Mouse (Mus musculus) cortical plate, adult 2 months (tissue): ENCODE data around the gene Irs2.

Experiments
- CTCF ChIP-seq: fragments of 200-500 bp; IDR thresholded peaks from 2 replicates; pipeline ENCODE4 v1.5.1; 2011; ENCODE audit warnings: mild to moderate bottlenecking, control low read depth, low read length; ENCODE audit not compliant: insufficient read depth; ENCODE audit errors: extremely low read depth
- POLR2A ChIP-seq: fragments of 200-500 bp; IDR thresholded peaks from 2 replicates; pipeline ENCODE4 v1.6.1; 2011; ENCODE audit warnings: mild to moderate bottlenecking, low read length, control low read depth; ENCODE audit not compliant: insufficient read depth; ENCODE audit errors: extremely low read depth

GRCm38 (mm10) chr8:10996247-10996646 lies 12.0 kb downstream of the Irs2 start:
- no peak for TF ChIP-seq CTCF
- TF ChIP-seq POLR2A: no peak
